Mouse (Mus musculus) large intestine, adult 2 months (tissue): ENCODE results near the gene Zbtb12. TPM values are rescaled to one million over a fixed set of nuclear protein-coding genes. Genes with fewer than 3 reads are reported as not detected.

Source experiments
- DNase-seq: peaks from one replicate; pipeline ENCODE4 v3.0.0-alpha.2; 2012; ENCODE audit warnings: low read depth, low spot score
- WGBS: fragments of 180-500 bp; shearing (Covaris S2); methylation state at CpG from one replicate; pipeline ENCODE4 v1.1.7; 2018; 5-methylcytosine and 5-hydroxymethylcytosine counted together
- polyA plus RNA-seq: library from polyadenylated mRNA; depleted of rRNA; stranded (reverse); fragments of >200 nt; gene quantifications from 2 replicates; pipeline ENCODE4 v1.2.3, GENCODE M21; 2012

Zbtb12 gene
- polyA plus RNA-seq, 1 experiment = 4.7 TPM

DNA sequence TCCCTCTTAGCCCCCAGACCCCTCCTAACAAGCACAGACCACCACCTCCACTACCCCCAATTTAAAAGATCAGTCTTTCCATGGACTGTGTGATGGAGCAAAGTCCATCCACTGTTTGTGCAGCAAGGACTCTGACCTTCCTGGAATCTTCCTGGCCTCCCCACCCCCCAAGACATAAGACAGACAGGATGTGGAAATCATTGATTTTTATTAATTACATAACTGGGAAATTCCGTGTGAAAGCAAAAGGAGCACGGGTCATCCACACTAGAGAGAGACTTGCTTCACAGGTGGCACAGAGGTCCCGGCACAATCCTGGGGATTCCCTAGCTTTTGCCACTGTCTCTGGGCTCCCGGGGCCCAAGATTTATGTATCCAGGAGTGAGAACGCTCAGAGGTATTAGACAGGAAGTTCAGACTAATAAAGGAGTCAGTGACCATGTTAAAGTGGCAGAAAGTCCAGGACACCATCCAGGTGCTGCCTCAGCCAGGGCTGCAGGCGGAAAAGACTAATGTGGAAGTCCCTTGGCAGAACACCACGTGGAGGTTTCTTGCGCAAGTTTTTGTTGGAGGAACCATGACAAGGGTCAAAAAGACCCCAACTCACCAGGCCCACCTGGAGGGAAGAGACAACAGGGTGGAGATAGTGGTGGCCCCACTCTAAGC is 16.7 kb upstream of the Zbtb12 start, which contains the start of gene Cfb:
Cfb (minus strand) TSS at position 103 of the 666 bp plus-strand sequence.
- 27% methylated on average over 8 of the region's 8 CpGs for WGBS
- peak; percentile 47 for DNase-seq

DNA sequence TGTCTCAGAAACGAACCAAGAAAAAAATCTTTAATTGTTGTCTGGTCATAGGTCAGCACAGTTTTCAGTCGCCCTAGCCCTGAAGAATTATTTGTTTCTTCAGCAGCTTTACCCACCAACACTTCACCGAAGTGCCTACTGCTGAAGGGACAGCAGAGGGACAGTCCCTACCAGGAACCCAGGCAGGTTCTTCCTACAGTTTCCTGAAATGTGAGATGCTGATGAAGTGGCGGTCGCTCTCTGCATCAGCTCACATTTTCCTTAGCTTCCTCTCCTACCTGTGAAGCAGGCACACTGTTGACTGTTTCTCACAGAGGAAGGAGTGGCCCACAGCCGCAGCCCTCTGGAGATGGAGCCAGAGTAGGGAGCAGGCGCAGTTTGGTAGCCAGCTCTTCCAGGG is 13.3 kb upstream of the Zbtb12 start:
- DNase-seq = no peak
- 26% methylated on average over 7 of the region's 7 CpGs for WGBS

DNA sequence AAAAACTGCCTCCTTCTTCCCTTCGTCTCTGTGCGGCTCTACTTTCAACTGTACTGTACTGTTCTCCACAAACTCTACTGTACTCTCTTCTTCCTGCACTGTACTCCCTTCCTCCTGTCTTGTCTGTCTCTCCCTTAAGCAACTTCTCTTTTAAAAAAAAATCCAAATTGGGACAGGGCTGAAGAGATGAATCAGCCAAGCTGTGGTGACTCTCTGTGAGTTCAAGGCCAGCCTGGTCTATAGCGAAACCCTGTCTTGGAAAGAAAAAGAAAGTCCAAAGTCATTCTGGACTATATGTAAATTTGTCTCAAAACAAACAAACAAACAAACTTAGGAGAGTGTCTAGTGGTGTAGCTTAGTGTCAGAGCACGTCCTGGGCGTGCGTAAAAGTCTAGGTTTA is 5.0 kb upstream of the Zbtb12 start:
- no peak for DNase-seq
- WGBS = 74% methylated on average over 6 of the region's 6 CpGs

DNA sequence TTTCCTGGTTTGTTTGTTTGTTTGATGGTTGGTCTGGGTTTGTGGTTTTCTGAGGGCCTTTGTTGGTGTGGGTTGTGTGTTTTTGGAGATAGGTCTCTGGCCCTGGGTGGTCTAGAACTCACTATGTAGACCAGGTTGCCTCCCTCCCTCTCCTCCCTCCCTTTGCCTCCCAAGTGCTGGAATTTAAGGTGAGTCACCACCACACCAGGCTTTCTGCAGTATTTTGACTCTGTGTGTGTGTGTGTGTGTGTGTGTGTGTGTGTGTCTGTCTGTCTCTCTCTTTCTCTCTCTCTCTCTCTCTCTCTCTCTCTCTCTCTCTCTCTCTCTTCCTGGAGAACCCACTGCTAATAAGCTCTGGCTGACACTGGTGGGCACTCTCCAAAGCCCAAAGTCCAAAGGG is 1.9 kb downstream of the Zbtb12 start:
- no peak for DNase-seq

DNA sequence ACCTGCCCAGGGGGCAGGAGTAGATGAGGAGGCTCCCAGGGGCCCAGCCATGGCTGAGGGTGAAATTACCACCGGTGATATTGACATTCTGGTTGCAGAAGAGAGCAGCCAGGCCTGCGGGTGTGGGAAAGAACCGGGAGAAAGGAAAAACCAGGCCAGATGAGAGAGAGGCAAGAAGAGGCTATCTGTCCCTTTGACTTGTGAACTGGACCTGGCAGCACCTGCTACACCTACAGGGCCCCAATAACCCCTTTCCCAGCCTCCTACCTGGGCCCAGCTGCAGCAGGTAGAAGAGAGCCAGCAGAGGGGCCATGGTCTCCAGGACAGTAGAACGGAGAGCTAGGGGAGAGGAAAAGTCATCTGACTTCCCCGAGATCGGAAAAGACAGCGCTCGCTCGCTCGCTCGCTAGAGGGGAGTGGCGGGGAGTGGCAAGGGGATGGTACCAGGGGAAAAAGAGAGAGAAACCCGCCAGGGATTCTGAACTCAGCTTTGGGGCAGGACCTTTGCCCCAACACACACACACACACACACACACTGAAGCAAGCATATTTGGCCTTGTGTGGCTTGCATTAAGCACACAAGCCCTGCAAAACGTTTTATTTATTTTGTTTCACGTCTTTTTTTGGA is 2.5 kb downstream of the Zbtb12 start, which contains the start of gene Gm20547:
Gm20547 (minus strand) TSS at position 360 of the 628 bp plus-strand sequence.
- 10% methylated on average over 15 of the region's 15 CpGs for WGBS
- DNase-seq = no peak

DNA sequence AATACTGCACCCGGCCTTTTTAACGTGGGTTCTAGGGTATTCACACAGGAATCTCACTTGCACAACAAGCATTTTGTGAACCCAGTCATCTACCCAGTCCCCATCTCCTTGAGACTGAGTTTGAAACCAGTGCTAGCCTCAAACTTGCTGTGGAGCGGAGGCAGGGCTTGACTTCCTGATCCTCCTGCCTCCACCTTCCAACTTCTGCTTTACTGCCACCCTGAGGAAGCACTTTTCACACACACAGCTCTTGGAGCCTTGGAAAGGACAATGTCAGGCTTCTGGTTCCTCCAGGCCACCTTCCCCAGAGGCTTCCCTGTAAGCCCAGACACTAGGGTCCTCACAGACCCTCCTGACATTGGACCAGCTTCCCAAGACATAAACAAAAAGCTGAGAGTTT is 4.0 kb downstream of the Zbtb12 start:
- no peak for DNase-seq
- WGBS = 75% methylated on average over 3 of the region's 3 CpGs

DNA sequence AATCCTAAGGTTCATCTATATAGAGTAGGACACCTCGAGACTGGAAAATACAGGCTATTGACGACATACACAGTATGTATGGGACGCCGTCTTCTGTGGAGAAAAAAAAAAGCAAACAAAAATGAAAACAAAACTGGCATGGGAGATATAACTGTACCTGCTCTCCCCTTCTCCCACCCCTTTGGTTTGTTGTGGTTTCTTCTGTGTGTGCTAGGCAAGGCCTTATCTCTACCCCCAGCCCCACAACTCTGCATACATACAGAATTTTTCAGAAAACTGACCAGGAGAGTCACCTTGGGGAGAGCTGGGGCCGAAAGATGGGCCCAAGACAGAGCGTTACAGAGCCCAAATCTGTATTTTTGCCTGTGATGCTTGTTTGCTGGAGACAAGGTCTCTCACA is 5.4 kb downstream of the Zbtb12 start:
- 92% methylated on average over 6 of the region's 6 CpGs for WGBS
- no peak for DNase-seq

DNA sequence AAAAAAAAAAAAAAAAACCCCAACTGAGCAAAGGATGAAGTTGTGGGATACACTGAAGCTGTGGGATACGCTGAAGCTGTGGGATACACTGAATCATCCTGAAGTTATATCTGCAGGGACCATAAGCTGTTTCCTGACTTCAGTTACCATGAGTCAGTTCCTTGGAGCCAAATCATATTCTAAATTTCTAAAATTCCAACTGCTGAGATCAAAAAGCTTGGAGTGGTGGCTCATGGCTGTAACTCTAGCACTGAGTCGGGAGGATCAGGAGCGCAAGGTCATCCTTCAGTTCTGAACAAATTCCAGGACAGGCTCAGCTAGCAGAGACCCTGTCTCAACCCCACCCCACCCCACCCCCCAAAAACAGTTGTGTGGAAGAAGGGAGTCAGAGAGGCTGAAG is 6.3 kb downstream of the Zbtb12 start:
- 78% methylated on average over 3 of the region's 3 CpGs for WGBS
- no peak for DNase-seq

DNA sequence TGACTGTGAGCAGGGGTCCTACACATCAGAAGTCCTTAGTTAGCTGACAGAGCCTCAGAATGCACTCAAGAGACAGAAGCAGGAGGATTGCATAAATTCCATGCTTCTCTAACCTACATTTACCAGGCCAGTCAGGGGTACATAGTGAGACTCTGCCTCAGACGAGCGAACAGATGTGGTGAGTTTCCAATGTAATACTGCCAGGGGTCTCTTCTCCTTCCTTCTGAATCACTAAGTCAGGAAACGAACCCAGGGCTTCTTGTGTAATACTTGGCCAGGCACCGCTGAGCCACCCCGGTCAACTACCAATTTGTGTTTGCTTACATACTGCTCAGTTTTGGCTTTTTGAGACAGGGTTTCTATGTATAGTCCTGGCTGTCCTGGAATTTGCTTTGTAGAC is 8.7 kb downstream of the Zbtb12 start:
- no peak for DNase-seq
- WGBS = 83% methylated on average over 5 of the region's 5 CpGs

DNA sequence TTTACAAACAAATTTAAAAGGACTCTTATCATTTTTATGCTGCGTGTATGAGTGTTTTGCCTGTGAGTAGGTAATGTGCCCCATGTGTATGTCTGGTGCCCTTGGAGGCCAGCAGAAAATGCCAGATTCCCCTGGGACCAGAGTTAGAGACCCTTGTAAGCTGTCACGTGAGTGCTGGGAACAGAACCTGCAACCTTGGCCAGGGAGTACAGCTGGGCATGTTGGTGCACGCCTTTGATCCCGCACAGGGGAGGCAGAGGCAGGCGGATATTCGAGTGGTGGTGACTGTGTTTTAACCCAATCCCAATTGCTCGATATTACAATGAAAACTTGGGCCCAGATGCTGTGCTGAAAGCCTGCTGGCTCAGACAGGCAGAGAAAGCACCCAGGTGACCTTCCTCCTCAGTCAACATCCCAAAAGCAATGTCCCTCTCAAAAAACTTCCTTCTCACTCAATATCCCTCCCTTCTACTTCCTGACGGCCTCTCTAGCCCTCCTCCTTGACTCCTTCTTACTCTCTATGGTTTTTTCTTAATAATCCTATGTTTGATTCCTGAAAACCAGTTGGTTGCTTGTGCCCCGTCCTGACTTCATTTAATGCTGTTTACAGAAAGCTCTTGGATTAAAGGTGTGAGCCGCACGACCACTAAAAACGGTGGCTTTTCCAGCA is 10.9 kb downstream of the Zbtb12 start:
- WGBS = 87% methylated on average over 12 of the region's 12 CpGs
- no peak for DNase-seq

DNA sequence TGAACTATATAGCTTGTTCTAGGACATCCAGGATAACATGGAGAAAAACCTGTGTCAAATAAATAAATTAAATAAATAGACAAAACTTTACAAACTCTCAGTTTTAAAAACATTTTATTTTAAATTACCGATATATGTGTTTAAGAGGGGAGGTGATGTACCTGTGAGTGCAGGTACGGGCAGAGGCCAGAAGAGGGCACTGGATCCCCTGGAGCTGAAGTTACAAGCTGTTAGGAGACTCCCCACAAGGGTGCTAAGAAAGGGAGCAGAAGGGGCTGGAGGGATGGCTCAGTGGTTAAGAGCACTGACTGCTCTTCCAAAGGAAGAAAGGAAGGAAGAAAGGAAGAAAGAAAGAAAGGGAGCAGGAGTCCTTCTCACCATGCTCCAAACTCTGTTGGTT is 12.1 kb downstream of the Zbtb12 start:
- WGBS = 95% methylated on average over 2 of the region's 2 CpGs
- DNase-seq = no peak

DNA sequence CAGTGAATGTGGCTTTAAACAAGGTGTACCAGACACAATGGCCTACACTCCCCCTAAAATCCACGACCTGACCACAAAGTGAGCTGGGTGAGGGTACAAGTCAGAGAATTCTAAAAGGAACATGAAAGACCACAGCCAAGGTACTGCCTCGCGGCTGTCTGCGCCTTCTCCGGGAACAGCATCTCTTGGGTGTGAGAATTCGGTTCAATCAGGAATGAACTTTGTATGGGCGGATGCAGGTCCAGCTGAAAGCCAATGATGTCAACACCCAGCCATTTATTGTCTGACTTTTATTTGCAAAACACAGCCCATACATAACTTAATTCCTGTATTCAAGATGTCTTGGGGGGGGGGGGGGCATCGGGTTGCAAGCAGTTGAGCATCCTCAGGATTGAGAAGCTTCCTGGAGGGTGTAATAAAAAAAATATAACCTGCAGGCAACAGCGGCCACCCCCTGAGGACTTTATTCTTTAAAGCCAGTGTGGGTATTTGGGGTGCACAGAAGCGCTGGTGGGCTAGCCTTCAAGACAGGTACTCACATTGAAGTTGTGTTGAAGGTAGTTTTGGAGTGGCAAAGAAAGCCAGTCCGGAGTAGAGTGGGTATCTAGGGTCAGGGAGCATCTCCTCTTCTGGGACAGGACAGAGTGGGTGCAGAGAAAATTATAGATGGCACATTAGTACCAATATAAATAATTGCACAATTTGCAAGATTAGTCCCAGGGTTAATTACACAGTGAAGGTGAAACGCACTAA is 14.0 kb downstream of the Zbtb12 start:
- no peak for DNase-seq
- 33% methylated on average over 12 of the region's 12 CpGs for WGBS

DNA sequence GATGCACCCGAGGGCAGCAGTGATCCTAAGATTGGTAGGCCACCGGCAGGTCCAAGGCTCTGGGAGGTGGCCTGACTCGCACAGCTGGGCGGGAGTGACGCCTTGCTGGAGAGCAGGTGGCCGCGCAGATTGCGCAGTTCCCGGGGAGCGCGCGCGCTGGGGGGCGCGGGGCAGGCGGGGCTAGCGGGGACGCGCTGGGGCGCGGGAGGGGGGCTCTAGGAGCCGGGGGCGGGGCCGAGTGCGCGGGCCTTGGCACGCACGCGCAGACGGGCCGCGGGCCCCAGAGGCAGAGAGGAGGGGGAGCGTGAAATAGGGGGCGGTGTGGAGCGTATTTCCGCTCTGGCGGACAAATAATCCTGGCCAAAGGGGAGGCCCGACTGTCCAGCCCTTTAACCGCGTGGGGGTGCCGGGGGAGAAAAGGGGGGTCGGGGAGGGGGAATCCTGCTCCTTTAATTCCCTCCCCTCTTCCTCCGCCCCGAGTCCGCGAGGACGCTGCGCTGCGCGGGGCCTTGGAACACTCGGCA is 14.9 kb downstream of the Zbtb12 start:
- under 1% methylated on average over 43 of the region's 51 CpGs for WGBS
- no peak for DNase-seq

DNA sequence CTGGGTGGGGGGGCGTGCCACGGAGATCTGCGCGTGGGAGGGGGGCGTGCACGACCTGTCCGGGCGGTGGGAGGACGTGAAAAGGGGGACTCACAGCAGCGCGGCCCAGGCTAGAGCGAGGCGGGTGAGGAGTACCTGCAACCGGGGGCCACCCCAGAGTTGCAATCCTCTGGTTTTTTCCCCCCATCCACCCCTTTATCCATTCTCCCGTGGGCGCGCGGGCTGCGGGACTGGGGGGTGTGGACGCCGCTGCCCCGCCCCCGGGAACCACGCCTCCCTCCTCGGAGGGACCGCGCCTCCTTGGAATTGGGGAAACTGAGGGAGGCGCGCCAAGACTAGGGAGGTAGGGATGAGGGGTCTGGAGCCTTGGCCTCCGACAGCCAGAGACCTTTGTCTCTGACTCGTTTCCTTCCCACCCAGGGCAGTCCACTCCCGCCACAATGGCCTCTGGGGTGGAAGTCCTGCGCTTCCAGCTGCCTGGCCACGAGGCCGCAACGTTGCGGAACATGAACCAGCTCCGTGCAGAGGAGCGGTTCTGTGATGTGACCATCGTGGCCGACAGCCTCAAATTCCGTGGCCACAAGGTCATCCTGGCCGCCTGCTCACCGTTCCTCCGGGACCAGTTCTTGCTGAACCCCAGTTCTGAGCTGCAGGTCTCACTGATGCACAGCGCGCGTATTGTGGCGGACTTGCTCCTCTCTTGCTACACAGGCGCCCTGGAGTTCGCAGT is 15.7 kb downstream of the Zbtb12 start:
- DNase-seq = no peak
- 13% methylated on average over 51 of the region's 51 CpGs for WGBS

DNA sequence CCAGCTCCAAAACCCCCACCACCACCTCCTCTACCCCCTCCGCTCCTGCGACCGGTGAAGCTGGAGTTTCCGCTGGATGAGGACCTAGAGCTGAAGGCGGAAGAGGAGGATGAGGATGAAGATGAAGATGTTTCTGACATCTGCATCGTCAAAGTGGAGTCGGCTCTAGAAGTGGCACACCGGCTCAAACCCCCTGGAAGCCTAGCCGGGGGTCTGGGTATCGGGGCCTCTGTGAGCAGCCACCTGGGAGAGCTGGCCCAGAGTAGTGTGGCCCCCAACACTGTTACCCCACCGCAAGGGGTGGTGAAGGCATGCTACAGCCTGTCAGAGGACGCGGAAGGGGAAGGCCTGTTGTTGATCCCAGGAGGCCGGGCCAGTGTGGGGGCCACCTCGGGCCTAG is 16.4 kb downstream of the Zbtb12 start:
- 94% methylated on average over 15 of the region's 15 CpGs for WGBS
- DNase-seq = no peak

DNA sequence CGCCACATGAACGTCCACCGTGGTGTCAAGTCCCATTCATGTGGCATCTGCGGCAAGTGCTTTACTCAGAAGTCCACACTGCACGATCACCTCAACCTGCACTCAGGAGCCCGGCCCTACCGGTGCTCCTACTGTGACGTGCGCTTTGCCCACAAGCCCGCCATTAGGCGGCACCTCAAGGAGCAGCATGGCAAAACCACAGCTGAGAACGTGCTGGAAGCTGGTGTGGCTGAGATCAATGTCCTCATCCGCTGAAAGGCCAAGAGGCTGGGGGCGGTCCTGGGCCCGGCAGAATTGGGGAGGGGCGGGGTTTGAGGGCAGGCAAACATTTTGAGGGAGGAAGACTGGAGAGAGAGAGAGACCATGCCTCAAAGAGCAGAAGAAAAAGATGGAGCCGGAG is 17.1 kb downstream of the Zbtb12 start:
- DNase-seq = no peak
- WGBS = 80% methylated on average over 17 of the region's 17 CpGs

DNA sequence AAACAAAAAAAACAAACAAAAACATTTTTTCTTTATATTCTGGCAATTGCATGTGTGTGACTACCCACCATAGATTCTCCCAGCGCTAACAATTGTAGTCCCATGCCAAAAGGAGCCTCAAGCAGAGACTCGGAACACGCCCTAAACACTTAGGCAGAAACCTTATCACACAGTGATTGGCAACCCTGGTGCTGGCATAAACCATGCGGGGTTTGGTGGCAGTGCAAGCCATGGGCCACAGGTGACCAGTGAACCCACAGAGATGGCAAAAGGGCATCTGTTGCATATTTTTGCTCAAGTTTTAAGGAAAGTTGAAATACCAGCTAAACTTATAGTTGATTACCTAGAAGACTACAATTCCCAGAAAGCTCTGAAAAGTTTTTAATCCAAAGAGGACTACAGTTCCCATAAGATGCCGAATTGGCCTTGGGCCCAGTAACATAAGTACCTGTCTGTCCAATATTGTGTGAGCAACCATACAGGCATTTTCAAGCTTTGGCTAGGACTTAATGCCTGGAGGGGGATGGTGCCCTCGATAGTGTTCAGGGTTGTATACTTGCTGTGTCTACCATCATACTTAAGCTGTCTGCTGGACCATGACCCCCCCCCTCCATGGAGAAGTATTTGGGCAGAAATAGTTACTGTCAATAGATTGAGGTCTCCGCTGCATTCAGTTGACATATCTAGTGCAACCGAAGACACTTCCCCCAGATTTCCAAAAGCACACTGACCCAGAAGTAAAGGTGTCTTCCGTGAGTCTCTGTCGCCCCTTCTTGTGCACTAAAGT is 18.3 kb downstream of the Zbtb12 start:
- WGBS = 7% methylated on average over 10 of the region's 10 CpGs
- DNase-seq = no peak

DNA sequence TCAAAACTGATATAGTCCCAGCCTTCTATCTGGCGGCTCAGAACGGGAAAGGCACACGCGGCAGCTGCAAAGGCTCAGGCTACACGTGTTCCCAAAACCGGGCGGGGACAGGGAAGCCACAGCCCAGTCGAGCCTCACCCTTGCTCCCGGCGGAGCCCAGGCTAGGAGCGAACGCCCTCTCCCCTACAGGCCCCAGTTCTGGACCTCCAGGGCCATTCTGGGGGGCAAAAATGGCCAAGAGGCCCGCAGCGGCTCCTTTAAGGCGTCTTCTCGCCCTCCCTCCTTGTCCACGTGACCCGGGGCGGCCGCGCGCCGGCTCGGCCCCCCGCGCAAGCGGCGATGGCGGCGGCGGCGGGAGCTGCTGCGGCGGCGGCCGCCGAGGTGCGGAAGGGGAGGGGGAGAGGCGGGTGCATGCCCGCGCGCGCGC is 18.9 kb downstream of the Zbtb12 start, which contains the start of the genes C2 and Ehmt2:
C2 (minus strand) TSS at position 106 of the 427 bp plus-strand sequence.
Ehmt2 (plus strand) TSS at position 310 of the 427 bp plus-strand sequence.
- DNase-seq = no peak
- under 1% methylated on average over 37 of the region's 44 CpGs for WGBS

DNA sequence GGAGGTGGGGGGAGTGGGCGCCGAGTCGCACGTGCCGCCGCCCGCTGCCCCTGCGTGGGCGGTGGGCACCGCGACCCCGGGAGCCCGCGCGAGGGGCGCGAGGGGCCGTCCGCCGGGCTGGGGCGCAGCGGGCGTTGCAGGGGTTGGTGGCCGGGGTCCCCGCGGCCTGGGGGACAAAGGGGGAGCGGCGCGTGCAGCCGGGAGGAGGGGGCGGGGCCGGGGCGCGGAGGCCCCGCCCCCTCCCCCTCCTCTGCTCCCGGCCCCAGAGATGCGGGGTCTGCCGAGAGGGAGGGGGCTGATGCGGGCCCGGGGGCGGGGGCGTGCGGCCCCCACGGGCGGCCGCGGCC is 19.4 kb downstream of the Zbtb12 start:
- 2% methylated on average over 33 of the region's 47 CpGs for WGBS
- no peak for DNase-seq
